Mouse (Mus musculus): ENCODE measurements around the gene Fam71e1.

Gene Fam71e1

GRCm38 (mm10) chr7:44497361-44498055, 1.1 kb downstream of the Fam71e1 start:
- DNase-seq (ENCODE audit: low spot score in 2 of 2), result no peak

- no peak for DNase-seq (ENCODE audit: low spot score in 2 of 2)
These were observed 2.5 kb downstream of the Fam71e1 start for GRCm38 (mm10) chr7:44498922-44499321.

DNA sequence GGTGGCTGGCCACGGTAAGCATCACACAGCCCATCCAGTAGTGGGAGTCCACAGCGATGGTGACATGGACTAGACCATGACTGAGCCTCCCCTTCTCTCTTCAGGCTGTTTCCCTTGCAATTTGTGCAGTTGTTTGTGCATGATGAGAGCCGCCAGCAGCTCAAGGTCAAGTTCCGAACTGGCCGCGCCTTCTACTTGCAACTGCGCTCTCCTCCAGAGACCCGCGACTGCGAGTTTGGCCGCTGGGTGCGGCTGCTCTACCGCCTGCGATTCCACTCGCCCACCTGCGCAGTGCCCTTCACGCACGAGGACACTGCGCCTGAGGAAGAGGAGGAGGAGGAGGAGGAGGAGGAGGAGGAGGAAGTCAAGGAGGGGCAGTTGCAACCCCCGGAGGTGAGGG, 3.7 kb downstream of the Fam71e1 start:
- DNase-seq (ENCODE audit: low spot score in 2 of 2), result no peak

GRCm38 (mm10) chr7:44501563-44502115, 5.3 kb downstream of the Fam71e1 start:
- peak; percentile 49 to 83 for DNase-seq (ENCODE audit: low spot score in 2 of 2)

GRCm38 (mm10) chr7:44507491-44507890, 11.1 kb downstream of the Fam71e1 start:
- DNase-seq (ENCODE audit: low spot score in 2 of 2), result no peak

- DNase-seq (ENCODE audit: low spot score in 2 of 2), result no peak
These were observed 23.0 kb downstream of the Fam71e1 start for GRCm38 (mm10) chr7:44519240-44519913.

GRCm38 (mm10) chr7:44520990-44521389, 24.6 kb downstream of the Fam71e1 start:
- DNase-seq (ENCODE audit: low spot score in 2 of 2), result no peak

DNA sequence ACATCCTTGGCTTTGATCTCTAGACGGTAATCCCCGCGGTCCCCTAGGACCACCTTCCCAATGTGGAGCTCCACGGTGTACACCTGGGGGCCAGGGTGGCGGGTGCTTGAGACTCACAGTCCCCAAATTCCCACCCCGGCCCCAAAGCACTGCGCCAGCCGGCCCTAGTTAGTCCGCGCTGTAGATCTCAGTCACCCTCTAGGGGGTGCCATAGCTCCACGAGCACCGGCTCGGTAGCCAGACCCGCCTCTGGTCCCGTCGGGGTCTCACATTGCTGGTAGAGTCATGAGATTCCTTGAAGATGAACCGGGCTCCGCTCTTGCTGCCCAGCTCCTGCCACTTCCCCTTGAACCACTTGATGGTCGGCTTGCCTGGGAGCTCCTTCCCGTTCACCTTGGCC, 25.3 kb downstream of the Fam71e1 start:
- DNase-seq (ENCODE audit: low spot score in 2 of 2), result peak; percentile 66 to 87

DNA sequence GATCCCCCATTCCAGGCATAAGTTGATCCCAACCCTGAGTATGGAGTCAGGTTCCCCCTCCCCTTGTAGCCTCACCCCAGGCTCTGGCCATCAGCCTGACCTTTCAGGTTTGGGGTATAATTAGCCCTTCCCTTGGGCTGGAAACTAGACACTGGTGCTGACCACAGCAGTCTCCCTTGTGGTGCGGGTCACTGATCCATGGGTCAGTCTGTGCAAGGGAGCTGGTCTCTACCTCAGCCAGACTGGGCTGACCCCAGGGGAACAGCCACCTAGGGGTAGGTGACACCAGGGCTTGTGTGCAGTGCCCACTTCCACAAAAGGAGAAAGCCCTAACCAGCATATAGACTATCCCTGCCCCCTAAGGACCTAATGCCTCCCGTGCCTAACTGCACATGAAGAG, 26.7 kb downstream of the Fam71e1 start:
- no peak for DNase-seq (ENCODE audit: low spot score in 2 of 2)

DNA sequence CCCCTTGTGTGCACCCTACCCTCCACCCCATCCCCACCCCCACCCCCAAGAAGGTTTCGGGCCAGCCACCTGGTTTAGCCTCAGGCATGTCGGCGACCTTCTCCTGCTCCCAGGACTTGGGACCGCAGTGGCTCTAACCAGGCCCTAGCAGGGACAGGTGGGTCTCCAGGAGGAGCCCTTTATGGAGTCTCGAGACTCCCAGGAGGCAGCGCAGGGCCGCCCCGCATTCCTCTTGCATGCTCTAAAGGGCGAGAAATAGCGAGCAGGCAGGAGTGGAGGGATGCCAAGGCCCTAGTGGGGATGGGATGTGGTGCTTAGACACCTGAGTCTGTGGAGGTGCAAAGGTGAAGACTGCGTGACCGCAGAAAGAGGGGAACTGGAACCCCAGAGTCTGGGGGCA, 28.1 kb downstream of the Fam71e1 start, which contains the start of gene Mybpc2:
Gene Mybpc2, minus strand, starts transcription at position 155 of the 400 bp plus-strand sequence.
- no peak for DNase-seq (ENCODE audit: low spot score in 2 of 2)

DNA sequence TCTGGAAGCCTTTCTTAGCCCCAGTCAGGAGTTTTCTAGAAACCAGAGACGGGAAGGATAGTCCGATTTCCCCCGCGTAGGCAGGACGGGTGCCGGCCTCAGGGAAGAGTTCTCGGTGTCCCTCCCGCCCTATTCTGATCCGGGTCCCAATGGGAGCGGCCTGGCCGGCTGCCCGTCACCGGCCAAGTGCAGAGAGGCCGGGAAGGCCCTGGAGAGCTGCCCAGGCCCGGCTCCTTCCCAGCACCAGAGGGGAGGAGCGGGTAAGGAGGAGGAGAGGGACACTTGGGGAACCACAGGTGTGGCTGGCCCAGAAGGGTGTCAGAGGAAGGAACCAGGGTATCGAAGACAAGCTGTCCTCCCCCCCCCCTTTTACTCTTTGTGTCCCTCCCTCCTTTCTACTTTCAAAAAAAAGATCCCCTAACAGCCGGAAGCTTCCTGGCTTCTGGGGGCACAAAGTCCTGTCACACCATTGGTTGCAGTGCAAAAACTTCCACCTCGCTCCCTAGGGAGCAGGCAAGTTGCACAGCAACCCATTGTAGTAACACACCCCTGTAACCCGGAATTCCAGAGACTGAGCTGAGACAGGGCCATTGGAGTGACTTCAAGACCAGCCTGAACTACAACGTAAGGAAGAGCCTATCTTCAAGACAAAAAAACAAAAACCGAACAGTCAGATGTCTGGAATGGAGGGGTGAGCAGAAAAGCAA, 28.9 kb downstream of the Fam71e1 start:
- no peak for DNase-seq (ENCODE audit: low spot score in 2 of 2)

- no peak for DNase-seq (ENCODE audit: low spot score in 2 of 2)
These were observed 30.2 kb downstream of the Fam71e1 start for GRCm38 (mm10) chr7:44526414-44527154.

DNA sequence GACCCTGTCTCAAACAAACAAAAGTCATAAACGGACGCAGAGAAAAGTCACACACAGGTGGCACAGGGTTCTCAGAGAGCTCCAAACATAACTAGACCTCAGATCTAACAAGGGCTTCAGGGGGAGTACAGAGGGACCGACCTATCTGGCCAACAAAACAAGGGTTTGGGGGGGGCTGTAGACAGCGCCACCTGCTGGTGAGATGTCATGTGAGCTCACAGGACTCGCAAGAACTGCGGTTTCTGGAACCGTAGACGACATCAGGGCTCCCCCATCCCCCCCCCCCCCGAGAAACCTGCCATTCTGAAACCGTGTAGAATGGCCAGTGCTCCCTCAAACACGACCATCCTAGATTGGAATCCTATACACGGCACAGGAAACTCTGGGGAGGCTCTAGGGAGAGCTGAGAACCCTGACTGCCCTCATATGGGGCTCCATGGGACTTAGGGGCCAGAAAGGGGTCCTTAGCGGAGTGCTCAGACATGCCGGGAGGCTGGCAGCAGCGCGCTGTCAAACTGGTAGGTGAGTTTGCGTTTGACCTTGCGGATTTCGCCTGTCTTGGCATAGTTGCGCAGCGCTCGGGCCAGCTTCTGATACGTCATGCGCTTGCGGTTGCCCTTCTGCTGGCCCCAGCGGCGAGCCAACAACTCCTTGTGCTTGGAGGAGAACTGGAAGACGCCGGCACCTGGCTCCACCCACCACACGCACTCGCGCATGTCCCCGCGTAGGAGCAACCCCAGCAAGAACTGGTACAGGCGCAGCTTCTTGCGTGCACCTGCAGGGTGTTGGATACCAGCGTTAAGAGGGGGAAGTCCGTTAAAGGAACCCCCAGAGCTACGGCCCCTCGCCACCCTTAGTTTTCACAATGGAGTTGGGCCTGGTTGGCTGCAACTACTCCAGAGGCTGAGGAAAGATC, 31.4 kb downstream of the Fam71e1 start:
- DNase-seq (ENCODE audit: low spot score in 2 of 2), result peak; percentile 79 to 90

DNA sequence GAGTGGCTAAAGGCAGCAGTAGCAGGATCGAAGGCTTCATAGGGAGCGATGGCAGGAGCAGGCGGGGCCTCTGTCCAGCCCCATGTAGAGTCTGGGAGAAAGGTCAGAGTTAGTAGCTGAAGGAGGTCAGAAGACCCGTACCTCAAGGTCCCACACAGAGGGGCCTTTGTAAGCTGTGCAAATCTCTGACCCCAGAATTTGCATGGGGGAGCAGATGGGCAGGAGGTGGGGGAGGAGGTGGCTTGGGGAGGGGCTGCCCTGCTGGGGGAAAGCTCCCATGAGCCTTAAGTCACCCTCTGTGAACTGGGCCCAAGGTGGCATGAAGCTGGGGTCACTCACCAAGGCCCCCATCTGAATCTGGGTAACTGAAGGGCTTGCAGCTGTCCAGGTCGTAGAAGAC, 33.1 kb downstream of the Fam71e1 start:
- DNase-seq (ENCODE audit: low spot score in 2 of 2), result no peak

DNA sequence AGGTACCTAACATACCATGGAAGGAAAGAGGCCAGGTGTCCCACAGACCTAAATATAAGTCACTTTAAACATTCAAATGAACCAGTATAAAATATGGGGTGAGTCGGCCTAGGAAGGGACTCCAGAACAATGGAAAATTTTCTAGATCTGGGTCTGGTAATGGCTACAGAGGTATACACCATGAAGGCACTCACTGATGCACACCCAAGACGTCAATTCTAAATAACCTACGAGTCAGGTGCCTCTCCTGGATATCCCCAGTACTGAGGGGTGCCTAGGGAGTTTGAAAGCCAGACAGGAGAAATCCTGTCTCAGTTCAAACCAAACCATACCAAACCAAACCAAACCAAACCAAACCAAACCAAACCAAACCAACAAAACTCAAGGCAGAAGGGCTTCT, 34.1 kb downstream of the Fam71e1 start:
- no peak for DNase-seq (ENCODE audit: low spot score in 2 of 2)

DNA sequence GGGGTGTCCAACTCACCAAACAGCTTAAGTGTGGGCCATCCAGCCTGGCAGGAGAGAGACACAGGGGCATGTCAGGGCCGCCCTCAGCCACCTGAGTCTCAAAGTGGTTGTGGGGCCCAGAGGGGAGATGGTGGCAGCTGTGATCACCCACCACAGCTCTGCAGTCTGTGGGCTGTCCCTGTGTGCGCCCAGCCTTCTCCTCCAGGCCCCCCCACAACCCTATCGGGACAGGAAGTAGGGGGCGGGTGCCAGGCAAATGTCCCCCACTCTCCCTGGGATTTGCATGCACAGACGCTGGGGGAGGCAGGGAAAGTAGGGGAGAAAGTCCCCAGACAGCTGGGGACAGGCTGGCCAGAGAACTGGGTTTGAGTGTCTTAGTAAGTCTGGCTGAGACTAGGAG, 34.8 kb downstream of the Fam71e1 start:
- DNase-seq (ENCODE audit: low spot score in 2 of 2), result no peak

GRCm38 (mm10) chr7:44531946-44532732, 35.8 kb downstream of the Fam71e1 start, which contains the start of gene Spib:
TSS of gene Spib (minus strand) at chr7:44532071.
- no peak for DNase-seq (ENCODE audit: low spot score in 2 of 2)

DNA sequence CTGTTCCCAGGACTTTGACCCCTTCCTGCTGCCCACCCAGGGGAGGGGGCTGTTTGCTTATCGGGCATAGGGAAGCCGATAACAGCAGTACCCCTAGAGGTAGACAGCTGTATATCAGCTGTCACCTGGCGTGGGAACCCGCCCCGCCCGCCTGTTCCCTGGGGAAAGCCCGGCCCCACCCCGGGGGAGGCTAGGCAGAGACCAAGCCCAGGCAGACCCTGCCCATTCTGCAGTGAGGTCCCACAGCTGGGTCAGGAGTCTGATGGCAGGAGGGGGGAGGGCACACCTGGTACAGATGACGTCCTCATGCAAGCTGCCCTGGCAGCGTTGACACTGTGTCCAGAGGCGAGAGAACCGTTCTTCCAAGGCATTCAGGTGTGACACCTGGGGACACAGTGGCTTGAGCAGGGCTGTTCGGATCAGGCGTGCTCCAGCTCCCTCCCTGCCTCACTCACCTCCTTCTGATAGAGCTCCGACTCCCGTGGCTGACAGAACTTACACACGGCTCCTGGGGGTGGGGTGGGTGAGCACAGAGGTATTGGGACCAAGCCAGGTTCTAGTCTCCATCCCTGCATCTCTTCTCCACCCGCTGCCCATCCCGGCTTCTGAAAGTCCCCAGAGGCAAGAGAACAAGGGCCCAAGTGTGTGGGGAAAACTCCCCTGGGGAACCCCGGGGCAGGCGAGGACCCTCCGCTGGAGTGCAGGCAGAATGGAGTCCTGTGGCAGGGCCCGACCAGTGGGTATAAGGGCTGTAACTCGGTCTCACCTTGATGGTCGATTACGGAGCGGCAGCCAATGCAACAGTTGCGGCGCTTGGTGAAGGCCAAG, 36.8 kb downstream of the Fam71e1 start:
- no peak for DNase-seq (ENCODE audit: low spot score in 2 of 2)

GRCm38 (mm10) chr7:44533746-44534045, 37.3 kb downstream of the Fam71e1 start:
- DNase-seq (ENCODE audit: low spot score in 2 of 2), result no peak
